Mouse (Mus musculus): ENCODE results near the gene Eno1. TPM values are rescaled to one million over a fixed set of nuclear protein-coding genes. Genes with fewer than 3 reads are reported as not detected.

Gene Eno1
- polyA plus RNA-seq (2012; rRNA removed; ENCODE audit: low replicate concordance): 482 and 589 TPM in 2 replicates

DNA sequence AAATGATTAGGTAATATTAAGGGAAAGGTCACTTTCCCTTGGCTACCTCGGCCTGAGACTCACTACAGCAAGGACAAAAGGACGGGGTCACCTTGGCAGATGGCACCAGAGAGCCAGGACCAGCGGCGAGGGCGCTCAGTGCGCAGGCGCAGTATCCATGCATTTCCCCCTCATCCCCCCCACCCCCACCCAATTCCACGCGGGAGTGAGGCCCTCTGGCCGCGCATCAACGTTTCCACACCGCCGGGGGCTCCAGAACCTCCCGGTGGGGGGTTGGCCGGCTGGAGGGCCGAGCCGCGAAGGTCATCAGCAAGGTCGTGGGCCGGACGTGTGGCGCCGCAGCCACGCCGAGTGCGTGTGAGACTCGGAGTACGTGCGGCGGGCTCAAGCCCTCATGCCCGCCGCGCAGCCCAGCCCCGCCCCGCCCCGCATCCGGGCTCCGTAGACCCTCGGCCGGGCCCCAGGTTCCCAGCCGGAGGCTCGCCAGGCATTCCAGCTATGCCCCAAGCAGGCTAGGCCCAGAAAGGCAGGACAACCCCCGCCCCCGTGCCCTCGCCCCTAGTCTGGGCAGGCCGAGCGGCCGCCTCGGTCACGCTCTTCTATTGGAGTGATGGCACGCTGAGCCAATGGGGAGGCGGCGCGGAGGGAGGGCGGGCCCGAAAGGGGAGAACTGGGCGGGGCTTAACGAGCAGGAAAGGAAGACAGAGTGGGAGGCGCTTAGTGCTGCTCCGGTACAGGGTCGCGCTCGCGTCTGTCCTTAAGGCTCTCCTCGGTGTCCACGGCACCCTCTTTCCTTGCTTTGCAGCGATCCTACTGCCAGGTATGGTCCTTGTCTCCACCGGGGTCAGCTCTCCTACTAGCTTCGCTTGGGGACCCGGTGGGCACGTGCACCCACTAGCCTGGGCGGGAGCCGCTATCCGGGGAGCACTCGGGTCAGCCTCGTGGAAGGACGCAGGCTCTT is at the start of gene Eno1:
TSS of gene Eno1 (plus strand) at position 201 of the 961 bp plus-strand sequence.

GRCm38 (mm10) chr4:150201232-150201631 is 35.3 kb upstream of the Eno1 start, which contains the start of gene Car6:
Gene Car6 (minus strand): TSS chr4:150201332.

DNA sequence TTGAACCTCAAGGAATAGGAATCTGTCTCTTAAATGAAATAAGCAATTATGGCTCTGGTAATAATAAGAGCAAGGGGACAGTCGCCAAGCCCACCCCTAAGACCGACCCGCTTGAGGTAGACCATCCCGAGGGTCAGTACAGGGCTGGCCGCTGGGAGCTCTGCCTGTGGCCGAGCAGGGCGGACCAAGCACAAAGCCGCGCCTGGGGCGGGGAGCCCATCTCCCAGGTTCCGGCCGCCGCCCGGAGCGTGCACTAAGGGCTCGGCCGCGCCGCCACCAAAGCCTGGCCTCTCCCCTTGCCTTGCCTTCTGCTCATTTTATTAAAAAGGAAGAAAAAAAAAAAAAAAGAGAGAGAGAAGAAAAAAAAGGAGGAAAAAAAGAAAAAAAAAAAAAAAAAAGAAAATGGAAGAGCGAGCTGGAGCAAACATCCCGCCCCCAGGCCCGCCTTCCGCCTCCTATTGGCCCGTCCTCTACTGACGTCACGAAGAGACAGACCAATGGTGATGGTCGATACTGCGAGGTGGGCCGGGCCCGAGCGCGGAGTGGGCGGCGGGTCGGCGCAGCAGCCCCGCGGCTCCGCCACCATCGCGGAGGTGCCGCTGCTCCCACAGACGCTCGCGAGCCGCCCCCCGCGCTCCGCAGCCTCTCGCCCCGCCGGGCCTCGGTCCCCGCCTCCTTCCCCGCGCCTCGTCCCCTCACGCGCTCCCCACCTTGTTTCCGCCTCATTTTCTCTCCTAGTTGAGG is 44.7 kb downstream of the Eno1 start, which contains the start of gene Rere:
TSS of gene Rere (plus strand) at position 629 of the 744 bp plus-strand sequence.

Other genes with a start within 250 kb of the Eno1 start
- gene H6pd, start 227.7 kb upstream of the Eno1 start, polyA plus RNA-seq (2012; rRNA removed; ENCODE audit: low replicate concordance): 114 and 126 TPM in 2 replicates
- gene Gpr157, start 149.4 kb upstream of the Eno1 start, polyA plus RNA-seq (2012; rRNA removed; ENCODE audit: low replicate concordance): 6.8 and 7.4 TPM in 2 replicates
- 42.0 and 53.1 TPM in 2 replicates for gene Slc2a5, start 117.4 kb upstream of the Eno1 start, polyA plus RNA-seq (2012; rRNA removed; ENCODE audit: low replicate concordance)
- gene Slc2a7, start 87.7 kb upstream of the Eno1 start, polyA plus RNA-seq (2012; rRNA removed; ENCODE audit: low replicate concordance): not detected in 2 replicates
- gene Car6, start 35.4 kb upstream of the Eno1 start, polyA plus RNA-seq (2012; rRNA removed; ENCODE audit: low replicate concordance): 0.26 TPM in 1 of 2 replicates, not detected in the other
- 26.4 and 63.0 TPM in 2 replicates for gene Rere, start 44.9 kb downstream of the Eno1 start, polyA plus RNA-seq (2012; rRNA removed; ENCODE audit: low replicate concordance)